Mouse (Mus musculus): ENCODE measurements at regions not wholly inside any gene's neighbourhood (a gene's known extent, or its start where the extent isn't known, plus 50 kb on each side); places are given as distances from the start of the nearest gene placed in this dataset.
"Not testable (repeated sequence)": the region's sequence is repeated elsewhere in the genome, so short reads cannot be mapped to it uniquely, and the experiment has no call there.

- TF ChIP-seq CTCF (IDR thresholded peaks at IDR 0.05; ENCODE audit: extremely low read depth, insufficient read length, insufficient replicate concordance, low read depth, low read length), result no peak
- TF ChIP-seq POLR2A (IDR thresholded peaks at IDR 0.05; ENCODE audit: low read depth, low read length), result no peak
- Histone ChIP-seq H3K27me3 (ENCODE audit: control insufficient read depth, insufficient read depth, low read length) (no peaks in the 10 kb centered on the region), H3K36me3 (ENCODE audit: control insufficient read depth, insufficient read depth, low read length) (no peaks in the 10 kb centered on the region), H3K4me3 (ENCODE audit: low read depth, low read length) (no peak overlapping the region), H3K27ac (ENCODE audit: insufficient read depth, low read depth, low read length) (no peak overlapping the region), H3K4me1 (ENCODE audit: control insufficient read depth, insufficient read depth, insufficient read length, low read length) (no peaks in the 10 kb centered on the region)
These were observed 89.0 kb upstream of the Spata13 start for GRCm38 (mm10) chr14:60544767-60545166.

GRCm38 (mm10) chr14:60554222-60554740 is 79.5 kb upstream of the Spata13 start:
- Histone ChIP-seq H3K4me3 (ENCODE audit: low read depth, low read length) (no peak overlapping the region), H3K27me3 (ENCODE audit: control insufficient read depth, insufficient read depth, low read length) (no peaks in the 10 kb centered on the region), H3K4me1 (ENCODE audit: control insufficient read depth, insufficient read depth, insufficient read length, low read length) (no peaks in the 10 kb centered on the region), H3K27ac (ENCODE audit: insufficient read depth, low read depth, low read length) (no peak overlapping the region), H3K36me3 (ENCODE audit: control insufficient read depth, insufficient read depth, low read length) (no peaks in the 10 kb centered on the region)
- 19% methylated on average over 6 of the region's 6 CpGs for WGBS
- no peak for TF ChIP-seq POLR2A (IDR thresholded peaks at IDR 0.05; ENCODE audit: low read depth, low read length)
- no peak for TF ChIP-seq CTCF (IDR thresholded peaks at IDR 0.05; ENCODE audit: extremely low read depth, insufficient read length, insufficient replicate concordance, low read depth, low read length)

GRCm38 (mm10) chr14:60556541-60556940 is 77.3 kb upstream of the Spata13 start:
- Histone ChIP-seq H3K4me1 (ENCODE audit: control insufficient read depth, insufficient read depth, insufficient read length, low read length) (no peaks in the 10 kb centered on the region), H3K27ac (ENCODE audit: insufficient read depth, low read depth, low read length) (no peak overlapping the region), H3K27me3 (ENCODE audit: control insufficient read depth, insufficient read depth, low read length) (no peaks in the 10 kb centered on the region), H3K4me3 (ENCODE audit: low read depth, low read length) (no peak overlapping the region), H3K36me3 (ENCODE audit: control insufficient read depth, insufficient read depth, low read length) (no peaks in the 10 kb centered on the region)
- TF ChIP-seq CTCF (IDR thresholded peaks at IDR 0.05; ENCODE audit: extremely low read depth, insufficient read length, insufficient replicate concordance, low read depth, low read length) (no peak), POLR2A (IDR thresholded peaks at IDR 0.05; ENCODE audit: low read depth, low read length) (no peak)
- 72% methylated on average over 5 of the region's 5 CpGs for WGBS

- H3K27me3 ChIP-seq (ENCODE audit: control insufficient read depth, insufficient read depth, low read length), result no peaks in the 10 kb centered on the region
- WGBS, result 86% methylated on average over 4 of the region's 4 CpGs
- no peak overlapping the region for H3K27ac ChIP-seq (ENCODE audit: insufficient read depth, low read depth, low read length)
- no peak overlapping the region for H3K4me3 ChIP-seq (ENCODE audit: low read depth, low read length)
- TF ChIP-seq POLR2A (IDR thresholded peaks at IDR 0.05; ENCODE audit: low read depth, low read length), result no peak
- TF ChIP-seq CTCF (IDR thresholded peaks at IDR 0.05; ENCODE audit: extremely low read depth, insufficient read length, insufficient replicate concordance, low read depth, low read length), result no peak
- H3K36me3 ChIP-seq (ENCODE audit: control insufficient read depth, insufficient read depth, low read length), result no peaks in the 10 kb centered on the region
- H3K4me1 ChIP-seq (ENCODE audit: control insufficient read depth, insufficient read depth, insufficient read length, low read length), result no peaks in the 10 kb centered on the region
These were observed 76.8 kb upstream of the Spata13 start for GRCm38 (mm10) chr14:60557020-60557419.

GRCm38 (mm10) chr14:60559376-60559775 is 74.4 kb upstream of the Spata13 start:
- Histone ChIP-seq H3K27ac (ENCODE audit: insufficient read depth, low read depth, low read length) (no peak overlapping the region), H3K4me3 (ENCODE audit: low read depth, low read length) (no peak overlapping the region), H3K4me1 (ENCODE audit: control insufficient read depth, insufficient read depth, insufficient read length, low read length) (no peaks in the 10 kb centered on the region), H3K36me3 (ENCODE audit: control insufficient read depth, insufficient read depth, low read length) (no peaks in the 10 kb centered on the region), H3K27me3 (ENCODE audit: control insufficient read depth, insufficient read depth, low read length) (no peaks in the 10 kb centered on the region)
- no peak for TF ChIP-seq CTCF (IDR thresholded peaks at IDR 0.05; ENCODE audit: extremely low read depth, insufficient read length, insufficient replicate concordance, low read depth, low read length)
- no peak for TF ChIP-seq POLR2A (IDR thresholded peaks at IDR 0.05; ENCODE audit: low read depth, low read length)
- WGBS, result 85% methylated on average over 5 of the region's 5 CpGs

- H3K4me3 ChIP-seq (ENCODE audit: low read depth, low read length), result no peak overlapping the region
- no peaks in the 10 kb centered on the region for H3K36me3 ChIP-seq (ENCODE audit: control insufficient read depth, insufficient read depth, low read length)
- H3K27me3 ChIP-seq (ENCODE audit: control insufficient read depth, insufficient read depth, low read length), result no peaks in the 10 kb centered on the region
- H3K27ac ChIP-seq (ENCODE audit: insufficient read depth, low read depth, low read length), result no peak overlapping the region
- no peaks in the 10 kb centered on the region for H3K4me1 ChIP-seq (ENCODE audit: control insufficient read depth, insufficient read depth, insufficient read length, low read length)
- WGBS, result 78% methylated on average over 13 of the region's 13 CpGs
- TF ChIP-seq POLR2A (IDR thresholded peaks at IDR 0.05; ENCODE audit: low read depth, low read length) (no peak), CTCF (IDR thresholded peaks at IDR 0.05; ENCODE audit: extremely low read depth, insufficient read length, insufficient replicate concordance, low read depth, low read length) (peak; percentile 32; the same call in 1 of the 2 replicates)
These were observed 73.8 kb upstream of the Spata13 start for GRCm38 (mm10) chr14:60559826-60560529.

GRCm38 (mm10) chr14:60576281-60576680 is 57.5 kb upstream of the Spata13 start:
- Histone ChIP-seq H3K36me3 (ENCODE audit: control insufficient read depth, insufficient read depth, low read length) (no peaks in the 10 kb centered on the region), H3K4me3 (ENCODE audit: low read depth, low read length) (no peak overlapping the region), H3K27ac (ENCODE audit: insufficient read depth, low read depth, low read length) (no peak overlapping the region), H3K27me3 (ENCODE audit: control insufficient read depth, insufficient read depth, low read length) (no peaks in the 10 kb centered on the region), H3K4me1 (ENCODE audit: control insufficient read depth, insufficient read depth, insufficient read length, low read length) (no peaks in the 10 kb centered on the region)
- no peak for TF ChIP-seq CTCF (IDR thresholded peaks at IDR 0.05; ENCODE audit: extremely low read depth, insufficient read length, insufficient replicate concordance, low read depth, low read length)
- WGBS, result 70% methylated on average over 5 of the region's 5 CpGs

- not testable (repeated sequence) for H3K4me1 ChIP-seq (ENCODE audit: control insufficient read depth, insufficient read depth, insufficient read length, low read length); H3K27ac ChIP-seq (ENCODE audit: insufficient read depth, low read depth, low read length); H3K27me3 ChIP-seq (ENCODE audit: control insufficient read depth, insufficient read depth, low read length); H3K4me3 ChIP-seq (ENCODE audit: low read depth, low read length); H3K36me3 ChIP-seq (ENCODE audit: control insufficient read depth, insufficient read depth, low read length)
These were observed 53.7 kb upstream of the Spata13 start for GRCm38 (mm10) chr14:60580131-60580530.
